Mouse (Mus musculus): ENCODE measurements at regions not wholly inside any gene's neighbourhood (a gene's known extent, or its start where the extent isn't known, plus 50 kb on each side); places are given as distances from the start of the nearest gene placed in this dataset.

DNA sequence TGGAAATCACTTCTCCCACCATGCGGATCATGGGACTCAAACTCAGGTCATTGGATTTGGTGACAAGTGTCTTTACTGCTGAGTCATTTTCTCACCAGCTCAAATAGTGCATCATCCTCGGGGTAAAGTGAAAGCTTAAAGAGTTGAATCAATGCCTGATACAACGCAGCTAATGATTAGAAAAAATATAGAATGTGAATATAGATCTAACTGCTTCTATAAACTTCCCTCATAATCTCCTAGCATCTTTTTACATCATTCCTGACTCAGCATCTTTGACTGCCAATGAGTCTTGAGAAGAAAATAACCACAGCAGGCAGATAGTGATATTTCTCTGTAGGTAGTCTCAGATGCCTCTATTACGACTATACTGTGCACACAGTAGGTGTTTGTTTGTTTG lies 640.0 kb downstream of the Lmo4 start:
- no peak for DNase-seq
- WGBS (ENCODE audit: insufficient replicate concordance) = 49% methylated on average over 4 of the region's 4 CpGs

DNA sequence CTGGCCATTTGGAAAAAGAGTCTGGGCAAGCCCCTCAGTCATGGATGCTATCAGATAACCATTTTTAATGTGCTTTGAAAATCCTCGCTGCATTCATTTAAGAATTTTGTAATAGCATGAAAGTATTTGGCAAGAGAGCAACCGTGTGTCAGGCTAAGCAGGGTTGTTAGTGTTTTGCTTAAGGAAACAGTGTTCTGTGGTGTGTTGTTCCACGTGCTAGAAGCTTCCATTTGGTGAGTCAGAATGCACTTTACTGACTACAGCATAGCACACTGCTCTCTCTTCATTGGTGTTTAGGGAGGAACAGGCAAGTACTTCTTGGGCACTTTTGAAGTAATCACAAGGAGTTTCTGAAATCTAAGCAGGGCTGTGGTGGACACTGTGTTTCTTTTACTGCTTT lies 661.0 kb upstream of the Pkn2 start:
- Histone ChIP-seq H3K9me3 (replicated peaks) (no peaks in the 10 kb centered on the region), H3K4me2 (no peak overlapping the region), H3K36me3 (no peaks in the 10 kb centered on the region), H3K9ac (no peak overlapping the region), H3K27me3 (no peaks in the 10 kb centered on the region), H3K4me1 (replicated peaks) (no peaks in the 10 kb centered on the region), H3K4me3 (replicated peaks) (no peak overlapping the region), H3K27ac (no peak overlapping the region)
- ATAC-seq (ENCODE audit: low read depth) (no peak), DNase-seq (no peak)
- WGBS (ENCODE audit: insufficient replicate concordance) = 47% methylated on average over 3 of the region's 3 CpGs

More for the DNA sequence above, 640.0 kb downstream of the Lmo4 start:
- Histone ChIP-seq H3K4me3 (replicated peaks) (no peak overlapping the region), H3K9me3 (replicated peaks) (no peaks in the 10 kb centered on the region), H3K27me3 (no peaks in the 10 kb centered on the region), H3K36me3 (no peaks in the 10 kb centered on the region), H3K9ac (no peak overlapping the region), H3K27ac (no peak overlapping the region), H3K4me1 (replicated peaks) (no peaks in the 10 kb centered on the region), H3K4me2 (no peak overlapping the region)
- no peak for ATAC-seq (ENCODE audit: low read depth)

DNA sequence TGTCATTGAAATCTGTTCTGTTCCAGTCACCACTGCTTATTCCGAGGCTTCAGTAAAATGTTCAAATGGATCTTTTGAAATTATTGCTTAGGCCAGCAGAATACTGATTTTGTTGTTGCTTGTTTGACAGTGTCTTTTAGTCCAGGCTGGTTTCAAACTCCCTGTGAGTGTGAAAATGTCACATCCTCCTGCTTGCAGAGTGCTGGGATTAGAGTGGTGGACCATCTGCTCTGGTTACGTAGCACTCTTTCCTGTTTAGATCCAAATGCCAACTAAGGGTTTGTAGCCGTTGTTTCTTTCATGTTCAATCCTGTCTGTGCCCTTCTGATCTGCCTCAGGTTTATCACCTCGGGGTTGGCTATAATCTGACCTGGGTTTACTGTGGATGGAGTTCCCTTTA lies 646.2 kb upstream of the Pkn2 start:
- Histone ChIP-seq H3K27ac (no peak overlapping the region), H3K4me1 (replicated peaks) (no peaks in the 10 kb centered on the region), H3K27me3 (no peaks in the 10 kb centered on the region), H3K36me3 (no peaks in the 10 kb centered on the region), H3K4me2 (no peak overlapping the region), H3K9me3 (replicated peaks) (no peaks in the 10 kb centered on the region), H3K9ac (no peak overlapping the region), H3K4me3 (replicated peaks) (no peak overlapping the region)
- 36% methylated on average over 4 of the region's 4 CpGs for WGBS (ENCODE audit: insufficient replicate concordance)
- ATAC-seq (ENCODE audit: low read depth) (no peak), DNase-seq (no peak)

DNA sequence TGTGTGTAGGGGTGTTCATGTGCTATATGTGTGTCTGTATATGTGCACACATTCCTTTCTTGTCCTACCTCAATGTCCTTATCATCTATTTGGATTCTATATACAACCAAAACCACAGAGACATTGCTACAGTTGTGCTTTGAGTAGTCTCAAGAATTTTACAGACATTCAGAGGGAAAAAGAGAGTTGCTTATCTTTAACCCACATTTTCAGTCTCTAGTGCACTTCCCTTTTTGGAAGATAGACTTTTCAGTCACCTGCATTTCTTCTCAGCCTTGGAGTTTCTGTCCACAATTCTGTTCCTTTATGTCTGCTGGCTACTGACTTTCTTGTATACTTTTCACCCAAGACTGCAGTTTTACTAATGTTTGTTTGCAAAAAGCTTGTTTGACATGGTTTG lies 645.5 kb upstream of the Pkn2 start:
- no peak overlapping the region for H3K4me2 ChIP-seq
- ATAC-seq (ENCODE audit: low read depth) (no peak), DNase-seq (no peak)
- no peak overlapping the region for H3K27ac ChIP-seq
- no peaks in the 10 kb centered on the region for H3K36me3 ChIP-seq
- H3K4me1 ChIP-seq (replicated peaks) = no peaks in the 10 kb centered on the region
- no peak overlapping the region for H3K9ac ChIP-seq
- no peaks in the 10 kb centered on the region for H3K27me3 ChIP-seq
- H3K9me3 ChIP-seq (replicated peaks) = no peaks in the 10 kb centered on the region
- no peak overlapping the region for H3K4me3 ChIP-seq (replicated peaks)

DNA sequence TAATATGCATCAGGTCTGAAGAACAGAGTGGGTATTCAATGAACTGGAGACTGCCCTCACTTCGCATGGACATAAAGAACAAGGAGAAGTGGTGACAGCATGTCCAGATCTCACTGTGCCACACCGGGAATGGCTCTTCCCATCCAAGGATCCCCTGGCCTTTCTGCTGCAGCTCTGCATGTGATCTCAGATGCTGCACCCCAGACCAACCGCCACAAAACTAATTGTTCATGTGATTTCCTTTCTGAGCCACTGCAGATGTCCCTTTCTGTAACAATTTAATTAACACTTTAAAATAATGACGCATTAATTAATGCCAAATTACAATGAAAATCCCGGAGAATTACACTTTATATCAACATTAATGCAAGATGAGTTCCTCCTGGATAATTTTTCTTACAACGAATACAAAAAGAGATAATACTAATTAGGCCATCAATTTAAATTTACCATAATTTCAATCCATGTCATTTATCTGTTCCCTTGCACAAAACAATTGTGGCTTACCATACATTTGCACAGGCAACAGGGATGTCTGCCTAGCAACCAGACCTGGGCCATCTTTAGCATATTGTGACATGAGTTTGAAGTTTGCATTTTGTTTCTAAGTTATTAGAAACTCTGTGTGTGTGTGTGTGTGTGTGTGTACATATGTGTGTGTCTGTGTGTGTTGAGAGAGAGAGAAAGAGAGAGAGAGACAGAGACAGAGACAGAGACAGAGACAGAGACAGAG lies 630.9 kb upstream of the Pkn2 start:
- ATAC-seq (ENCODE audit: low read depth) = no peak
- 60% methylated on average over 6 of the region's 6 CpGs for WGBS (ENCODE audit: insufficient replicate concordance)
- Histone ChIP-seq H3K9ac (no peak overlapping the region), H3K36me3 (no peaks in the 10 kb centered on the region), H3K27me3 (no peaks in the 10 kb centered on the region), H3K9me3 (replicated peaks) (no peaks in the 10 kb centered on the region), H3K4me1 (replicated peaks) (no peaks in the 10 kb centered on the region), H3K4me2 (no peak overlapping the region), H3K27ac (no peak overlapping the region), H3K4me3 (replicated peaks) (no peak overlapping the region)
- no peak for DNase-seq

DNA sequence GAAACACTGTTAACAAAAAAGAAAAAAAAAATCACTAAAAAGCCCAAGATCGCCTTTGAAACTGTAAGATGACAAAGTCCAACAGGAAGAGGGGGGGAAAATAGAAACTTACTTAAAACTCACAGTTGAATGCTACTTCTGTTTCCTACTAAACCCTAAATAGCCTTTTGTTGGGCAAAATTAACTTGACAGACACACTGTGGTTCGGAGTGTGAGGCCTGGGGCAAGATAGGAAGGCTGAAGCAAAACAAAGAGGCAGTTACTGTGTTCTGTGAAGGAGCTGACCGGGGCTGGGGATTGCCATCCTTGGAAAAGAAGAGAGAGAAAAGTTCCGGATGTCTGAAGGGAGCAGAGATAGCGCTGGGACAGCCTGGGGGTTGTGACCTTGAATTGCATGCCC lies 627.7 kb upstream of the Pkn2 start:
- H3K27me3 ChIP-seq = no peaks in the 10 kb centered on the region
- DNase-seq (peak; percentile 1), ATAC-seq (ENCODE audit: low read depth) (peak; percentile 34; the same call in 1 of the 2 replicates)
- no peak overlapping the region for H3K27ac ChIP-seq
- no peaks in the 10 kb centered on the region for H3K9me3 ChIP-seq (replicated peaks)
- no peaks in the 10 kb centered on the region for H3K4me1 ChIP-seq (replicated peaks)
- H3K4me3 ChIP-seq (replicated peaks) = no peak overlapping the region
- H3K9ac ChIP-seq = no peak overlapping the region
- no peak overlapping the region for H3K4me2 ChIP-seq
- H3K36me3 ChIP-seq = no peaks in the 10 kb centered on the region
- WGBS (ENCODE audit: insufficient replicate concordance) = 29% methylated on average over 5 of the region's 5 CpGs

DNA sequence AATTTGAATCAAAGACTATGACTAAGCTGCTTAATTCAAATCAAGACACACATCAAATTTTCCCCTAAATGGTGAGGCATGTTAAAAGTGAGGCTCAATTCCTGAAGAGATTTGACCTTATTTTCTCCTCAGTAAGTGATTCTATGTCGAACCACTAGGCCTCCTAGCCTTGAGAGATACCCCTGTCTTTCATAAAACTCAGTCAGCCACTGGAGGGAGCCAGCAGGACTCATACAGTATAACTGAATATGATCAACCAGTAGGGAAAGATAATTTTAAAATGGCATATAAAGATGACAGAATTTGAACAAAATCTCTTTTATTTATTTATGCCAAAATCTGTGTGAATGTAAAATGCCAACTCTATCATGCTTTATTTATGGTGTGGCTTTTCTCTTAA lies 626.5 kb upstream of the Pkn2 start:
- DNase-seq = no peak
- no peak overlapping the region for H3K4me3 ChIP-seq (replicated peaks)
- ATAC-seq (ENCODE audit: low read depth) = no peak

DNA sequence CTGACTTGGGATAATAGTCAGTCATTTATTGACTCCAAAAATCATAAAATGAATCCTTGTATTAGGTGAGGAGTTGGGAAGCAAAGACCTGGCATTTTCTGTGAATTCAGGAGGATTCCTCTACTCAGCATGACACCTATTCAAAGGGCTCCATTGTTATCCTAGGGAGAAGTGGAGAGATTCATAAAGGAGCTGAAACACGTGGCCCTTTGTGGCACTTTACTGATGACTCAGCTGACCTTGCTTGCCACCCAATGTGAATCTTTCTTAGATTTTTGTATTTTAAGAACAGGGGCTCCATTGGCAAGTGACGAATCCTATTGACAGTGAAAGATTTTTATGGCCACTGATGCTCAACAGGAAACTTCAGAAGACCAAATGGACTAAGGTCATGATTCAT lies 619.2 kb upstream of the Pkn2 start:
- ATAC-seq (ENCODE audit: low read depth) (no peak), DNase-seq (no peak)
- Histone ChIP-seq H3K4me2 (no peak overlapping the region), H3K4me1 (replicated peaks) (no peaks in the 10 kb centered on the region), H3K27me3 (no peaks in the 10 kb centered on the region), H3K4me3 (replicated peaks) (no peak overlapping the region), H3K27ac (no peak overlapping the region), H3K9ac (no peak overlapping the region), H3K36me3 (no peaks in the 10 kb centered on the region), H3K9me3 (replicated peaks) (no peaks in the 10 kb centered on the region)
- 40% methylated on average over 2 of the region's 2 CpGs for WGBS (ENCODE audit: insufficient replicate concordance)

More for the DNA sequence above, 626.5 kb upstream of the Pkn2 start:
- Histone ChIP-seq H3K27ac (no peak overlapping the region), H3K9ac (no peak overlapping the region), H3K4me1 (replicated peaks) (no peaks in the 10 kb centered on the region), H3K4me2 (no peak overlapping the region), H3K9me3 (replicated peaks) (no peaks in the 10 kb centered on the region), H3K36me3 (no peaks in the 10 kb centered on the region), H3K27me3 (no peaks in the 10 kb centered on the region)
- WGBS (ENCODE audit: insufficient replicate concordance) = 29% methylated on average over 1 of the region's 1 CpGs

DNA sequence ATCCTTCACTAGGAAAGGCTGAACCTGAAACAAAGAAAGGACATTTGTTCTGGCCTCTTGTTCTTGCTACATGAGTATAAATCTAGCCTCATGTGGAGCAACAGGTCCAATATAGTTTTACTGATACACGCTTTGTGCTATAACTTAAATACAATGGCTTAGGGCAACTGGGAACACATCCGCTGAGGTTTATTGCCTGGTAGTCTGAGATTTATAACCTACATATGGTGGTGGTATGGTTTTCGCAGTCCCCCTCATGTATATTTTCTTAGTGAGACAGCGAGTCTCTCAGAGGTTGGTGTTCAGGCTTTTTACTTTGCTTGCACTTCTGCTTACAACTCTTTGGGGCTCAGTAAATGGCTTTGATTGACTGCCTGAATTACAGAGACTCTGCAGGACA lies 613.6 kb upstream of the Pkn2 start:
- H3K4me1 ChIP-seq (replicated peaks) = no peaks in the 10 kb centered on the region
- no peak overlapping the region for H3K4me2 ChIP-seq
- no peaks in the 10 kb centered on the region for H3K36me3 ChIP-seq
- 71% methylated on average over 4 of the region's 4 CpGs for WGBS (ENCODE audit: insufficient replicate concordance)
- H3K27me3 ChIP-seq = no peaks in the 10 kb centered on the region
- ATAC-seq (ENCODE audit: low read depth) (no peak), DNase-seq (no peak)
- H3K4me3 ChIP-seq (replicated peaks) = no peak overlapping the region
- no peaks in the 10 kb centered on the region for H3K9me3 ChIP-seq (replicated peaks)
- H3K27ac ChIP-seq = no peak overlapping the region
- H3K9ac ChIP-seq = no peak overlapping the region

DNA sequence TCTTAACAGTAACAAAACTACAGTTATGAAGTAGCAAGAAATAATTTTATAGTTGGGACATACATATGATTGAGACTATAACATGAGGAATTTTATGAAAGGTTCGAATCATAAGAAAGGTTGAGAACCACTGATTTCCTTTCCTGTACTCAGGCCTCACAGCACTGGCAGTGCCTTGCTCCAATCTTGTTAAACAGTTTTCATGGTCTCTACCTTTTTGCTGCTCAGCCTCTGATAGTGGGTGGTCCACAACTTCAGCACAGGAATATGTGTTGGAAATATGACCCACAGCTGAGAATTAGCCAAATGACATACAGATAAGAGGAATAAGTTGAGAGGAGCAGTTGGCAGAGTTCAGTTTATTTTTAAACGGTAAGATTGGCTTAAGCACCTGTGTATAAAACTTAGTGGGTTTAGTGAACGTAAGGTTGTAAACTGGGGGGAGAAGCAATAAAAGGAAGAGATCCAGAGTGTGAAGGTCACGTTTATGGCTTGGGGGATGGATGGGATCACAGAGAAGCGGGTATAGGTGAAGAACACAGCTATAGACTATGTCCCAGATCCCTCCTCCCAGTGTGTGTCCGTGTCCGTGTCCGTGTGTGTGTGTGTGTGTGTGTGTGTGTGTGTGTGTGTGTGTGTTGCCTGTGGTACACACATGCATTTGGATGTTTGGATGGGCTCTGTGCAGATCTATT lies 596.3 kb upstream of the Pkn2 start:
- H3K4me1 ChIP-seq (replicated peaks) = no peaks in the 10 kb centered on the region
- ATAC-seq (ENCODE audit: low read depth) = no peak
- H3K9ac ChIP-seq = no peak overlapping the region
- H3K4me2 ChIP-seq = no peak overlapping the region
- H3K27ac ChIP-seq = no peak overlapping the region
- 65% methylated on average over 8 of the region's 8 CpGs for WGBS (ENCODE audit: insufficient replicate concordance)
- H3K4me3 ChIP-seq (replicated peaks) = no peak overlapping the region
- no peak for DNase-seq
- no peaks in the 10 kb centered on the region for H3K9me3 ChIP-seq (replicated peaks)
- H3K36me3 ChIP-seq = no peaks in the 10 kb centered on the region
- no peaks in the 10 kb centered on the region for H3K27me3 ChIP-seq

DNA sequence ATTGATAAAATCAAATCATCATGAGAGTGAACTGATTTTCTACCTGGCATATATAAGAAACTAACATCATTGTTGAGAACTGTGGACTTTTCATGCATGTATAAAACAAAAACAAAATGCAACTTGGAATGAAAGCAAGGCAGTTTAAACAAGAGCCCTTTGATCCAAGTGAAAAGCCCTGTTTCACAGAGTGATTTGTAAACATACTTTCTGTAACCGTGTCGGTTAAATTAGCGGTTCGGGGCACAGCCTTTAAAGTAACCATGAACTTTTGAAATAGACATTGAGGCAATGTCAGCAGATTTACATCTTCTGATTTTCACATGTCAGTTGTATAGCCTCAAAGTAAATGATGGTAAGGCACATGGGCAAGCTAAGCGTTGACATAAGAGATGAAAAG lies 593.7 kb upstream of the Pkn2 start:
- no peak overlapping the region for H3K4me3 ChIP-seq (replicated peaks)
- ATAC-seq (ENCODE audit: low read depth) (no peak), DNase-seq (no peak)
- 77% methylated on average over 5 of the region's 5 CpGs for WGBS (ENCODE audit: insufficient replicate concordance)
- no peaks in the 10 kb centered on the region for H3K27me3 ChIP-seq
- no peak overlapping the region for H3K4me2 ChIP-seq
- H3K27ac ChIP-seq = no peak overlapping the region
- H3K36me3 ChIP-seq = no peaks in the 10 kb centered on the region
- H3K9ac ChIP-seq = no peak overlapping the region
- no peaks in the 10 kb centered on the region for H3K4me1 ChIP-seq (replicated peaks)
- no peaks in the 10 kb centered on the region for H3K9me3 ChIP-seq (replicated peaks)
